Mouse (Mus musculus): Measurements from ENCODE around the gene Vps26c.

Gene Vps26c

DNA sequence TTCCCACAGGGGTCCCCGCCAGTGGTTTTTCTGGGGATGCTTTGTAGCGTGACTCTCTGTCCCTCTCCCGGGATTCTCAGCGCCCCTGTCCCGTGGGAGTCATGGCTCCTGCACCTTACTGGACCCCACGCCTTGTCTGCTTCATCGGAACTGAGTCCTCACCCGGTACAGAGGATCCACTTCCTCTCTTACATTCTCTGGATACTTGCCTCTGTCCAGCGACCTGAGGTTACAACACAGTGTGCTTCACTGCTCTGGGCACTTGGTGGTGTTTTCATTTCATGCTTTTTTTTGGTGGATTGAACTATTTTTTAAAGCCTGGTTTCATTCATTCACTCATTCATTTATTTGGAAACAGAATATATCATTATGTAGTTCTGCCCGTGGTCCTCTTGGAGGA is 23.2 kb upstream of the Vps26c start:
- no peak for DNase-seq (ENCODE audit: low read depth, low spot score)

DNA sequence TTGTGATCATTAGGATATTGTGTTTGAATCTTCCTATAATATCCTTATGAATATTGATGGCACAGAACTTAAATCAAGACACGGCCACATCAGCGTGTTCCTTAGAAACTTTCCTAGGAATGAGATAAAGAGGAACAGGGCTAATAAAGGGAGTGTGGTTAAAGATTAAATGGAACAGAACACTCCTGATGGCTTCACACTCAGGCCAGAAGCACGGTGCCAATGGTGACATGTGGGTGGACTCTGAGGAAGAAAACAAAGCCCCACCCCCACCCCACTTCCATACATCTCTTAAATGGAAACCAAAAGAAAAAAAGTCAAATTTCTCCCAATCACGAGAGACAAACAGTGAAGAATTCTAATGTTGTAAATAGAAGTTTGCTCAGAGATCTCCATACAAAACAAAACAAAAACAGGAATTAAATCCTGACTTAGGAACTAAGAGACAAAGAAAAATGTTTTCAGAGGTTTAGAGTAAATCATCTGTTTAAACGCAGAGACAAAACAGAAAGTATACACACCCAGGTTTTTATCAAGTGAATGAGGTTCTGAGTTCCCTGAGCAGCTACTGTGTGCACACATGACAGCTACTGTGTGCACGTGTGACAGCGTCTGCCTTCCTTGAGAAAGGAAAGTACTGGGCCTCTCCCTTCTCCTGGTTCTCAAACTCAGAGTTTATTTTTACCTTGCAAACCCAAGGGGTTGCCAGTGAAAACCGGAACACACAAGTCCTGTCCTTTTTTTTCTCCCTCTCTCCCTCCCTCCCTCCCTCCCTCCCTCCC is 19.3 kb upstream of the Vps26c start:
- no peak for DNase-seq (ENCODE audit: low read depth, low spot score)

DNA sequence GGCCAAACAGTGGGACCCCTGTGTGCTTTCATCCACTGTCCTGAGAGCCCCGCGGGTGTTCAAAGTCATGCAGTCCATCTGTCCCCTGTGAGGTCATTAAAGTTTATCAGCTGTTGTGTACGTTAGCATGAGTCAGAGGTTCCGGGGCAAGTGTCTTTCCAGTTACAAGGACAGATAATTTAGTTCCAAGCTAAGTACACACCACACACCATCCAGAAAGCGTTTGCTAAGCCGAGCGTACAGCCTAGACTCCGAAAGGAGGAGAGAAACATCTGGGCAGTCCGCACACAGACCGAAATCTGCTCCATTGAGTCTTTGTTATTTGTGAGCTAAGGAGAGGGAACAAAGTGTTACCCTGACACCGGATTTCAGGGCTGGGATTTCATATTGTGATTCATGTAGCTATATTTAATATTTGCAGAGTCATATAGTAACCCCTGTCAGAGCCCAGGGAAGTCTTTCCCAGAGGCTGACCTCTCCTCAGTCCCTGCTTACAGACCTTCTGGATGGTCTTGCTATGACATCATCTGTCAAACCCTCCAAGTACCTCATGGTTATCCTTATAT is 18.0 kb upstream of the Vps26c start:
- DNase-seq (ENCODE audit: low read depth, low spot score), result no peak

DNA sequence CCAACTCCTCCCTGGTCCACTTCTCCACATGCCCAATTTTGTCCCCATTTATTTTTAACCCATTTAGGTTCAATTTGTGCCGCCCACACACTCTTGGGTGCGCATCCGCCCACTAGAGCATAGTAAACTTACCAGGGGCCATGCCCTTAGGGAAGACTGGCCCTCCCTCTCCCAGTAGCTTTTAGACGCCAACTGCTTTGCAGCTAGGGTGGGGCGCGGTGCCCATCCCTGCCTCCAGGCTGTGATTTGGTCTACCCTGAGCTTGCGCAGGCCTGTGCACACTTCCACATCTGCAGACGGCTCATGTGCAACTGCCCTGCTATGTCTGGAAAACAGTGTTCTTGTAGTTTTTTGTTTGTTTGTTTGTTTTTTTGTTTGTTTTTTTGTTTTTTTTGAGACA is 16.3 kb upstream of the Vps26c start:
- no peak for DNase-seq (ENCODE audit: low read depth, low spot score)

DNA sequence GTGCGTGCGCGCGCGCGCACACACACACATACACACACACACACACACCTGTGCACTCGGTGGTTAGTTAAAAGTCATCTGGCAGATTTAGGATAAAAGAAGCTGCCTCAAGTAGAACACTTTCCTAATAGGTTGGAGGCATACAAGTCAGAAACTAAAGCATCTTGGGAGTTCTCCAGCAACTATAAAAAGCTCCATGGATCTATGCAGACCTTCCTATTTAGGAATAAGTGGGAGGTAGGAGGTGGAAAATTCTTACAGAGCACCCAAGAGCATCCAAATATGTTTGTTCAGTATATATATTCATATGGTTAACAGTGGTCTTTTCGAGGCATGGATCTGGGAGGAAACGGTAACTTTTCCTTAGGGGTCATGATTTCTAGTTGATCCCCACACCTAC is 13.5 kb upstream of the Vps26c start:
- no peak for DNase-seq (ENCODE audit: low read depth, low spot score)

DNA sequence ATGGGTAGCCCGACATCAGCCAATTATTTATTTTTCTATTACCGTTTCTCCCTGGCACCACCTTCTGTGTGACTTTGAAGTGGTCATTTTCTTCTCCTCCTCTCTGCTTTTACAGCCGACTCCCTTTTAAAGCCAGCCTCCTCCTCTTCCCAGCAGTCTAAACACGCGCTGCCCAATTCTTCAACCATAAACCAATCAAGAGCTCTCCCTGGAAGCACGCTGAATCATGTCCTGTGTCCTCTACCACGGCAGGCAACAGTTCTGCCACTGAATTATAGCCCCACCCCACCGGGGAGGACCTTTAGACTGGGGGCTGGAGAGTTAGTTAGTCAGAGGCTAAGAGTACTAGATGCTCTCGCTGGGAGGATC is 10.5 kb upstream of the Vps26c start:
- no peak for DNase-seq (ENCODE audit: low read depth, low spot score)

DNA sequence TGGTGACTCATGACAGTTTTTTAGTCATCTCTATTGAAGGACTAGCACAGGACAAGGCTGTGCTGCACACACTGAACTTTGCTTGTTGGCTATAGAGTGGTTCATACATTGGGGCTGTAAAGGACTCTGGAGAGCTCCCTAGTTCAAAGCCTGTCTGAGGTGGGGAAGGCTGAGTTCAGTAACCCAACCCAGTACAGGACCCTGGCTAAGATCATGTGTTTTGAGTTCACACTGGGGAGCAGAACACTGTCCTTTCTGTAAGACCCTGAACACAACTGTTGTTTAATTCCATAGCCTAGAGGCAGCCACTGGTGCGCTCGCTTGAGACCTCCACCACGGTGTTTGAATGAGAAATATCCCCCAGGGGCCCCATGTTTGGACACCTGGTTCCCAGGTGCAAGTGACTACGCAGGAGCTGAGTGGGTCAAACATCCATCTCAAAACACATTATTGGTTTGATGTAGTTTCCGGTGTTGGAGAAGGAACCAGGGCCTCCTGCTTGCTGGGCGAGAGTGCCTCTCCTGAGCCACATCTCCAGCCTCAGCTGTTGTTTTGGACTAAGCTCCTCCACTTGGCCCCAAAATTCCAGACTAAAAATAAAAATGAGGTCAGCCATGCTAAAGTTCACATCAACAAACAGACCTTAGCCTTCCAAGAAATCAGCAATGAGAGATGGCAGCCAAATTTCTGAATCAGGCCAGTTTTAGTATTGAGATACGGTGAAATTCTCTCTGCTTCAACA is 10.0 kb upstream of the Vps26c start:
- DNase-seq (ENCODE audit: low read depth, low spot score), result no peak

DNA sequence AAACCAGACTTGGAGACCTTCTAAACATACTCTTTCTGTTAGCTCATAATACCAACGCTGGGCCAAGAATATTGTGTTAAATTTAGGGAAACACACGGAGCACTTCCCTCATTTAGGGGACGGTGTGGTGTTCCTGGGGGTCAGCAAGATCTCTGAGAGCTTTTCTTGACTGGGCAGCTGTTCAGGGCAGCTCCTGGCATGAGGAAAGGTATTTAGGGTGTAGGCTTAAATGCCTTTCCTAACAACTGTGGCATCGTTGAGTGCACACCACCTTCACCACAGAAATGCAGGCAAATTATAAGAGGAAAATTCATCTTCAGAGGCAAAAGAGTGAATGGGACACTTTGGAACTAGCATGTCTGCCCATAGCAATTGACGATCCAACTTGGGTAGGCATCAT is 9.1 kb upstream of the Vps26c start:
- DNase-seq (ENCODE audit: low read depth, low spot score), result no peak

DNA sequence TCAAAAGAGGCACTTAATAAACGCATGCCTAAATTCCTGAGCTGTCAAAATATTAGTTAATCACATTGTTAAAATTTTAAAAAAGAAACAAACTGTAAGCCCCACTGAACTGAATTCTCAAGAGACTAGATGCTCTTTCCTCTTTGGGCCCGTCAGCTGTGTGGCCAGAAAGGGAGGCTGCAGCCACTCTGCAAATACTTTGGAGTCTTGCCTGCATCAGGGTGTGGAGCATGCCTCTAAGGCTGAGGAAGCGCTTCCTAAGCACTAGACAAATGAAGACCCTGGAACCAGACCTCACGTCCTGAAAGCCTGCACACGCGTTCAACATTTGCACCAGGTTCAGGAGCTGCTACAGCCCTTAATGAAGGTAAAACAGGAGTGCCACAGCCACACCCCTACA is 7.0 kb upstream of the Vps26c start:
- DNase-seq (ENCODE audit: low read depth, low spot score), result no peak

DNA sequence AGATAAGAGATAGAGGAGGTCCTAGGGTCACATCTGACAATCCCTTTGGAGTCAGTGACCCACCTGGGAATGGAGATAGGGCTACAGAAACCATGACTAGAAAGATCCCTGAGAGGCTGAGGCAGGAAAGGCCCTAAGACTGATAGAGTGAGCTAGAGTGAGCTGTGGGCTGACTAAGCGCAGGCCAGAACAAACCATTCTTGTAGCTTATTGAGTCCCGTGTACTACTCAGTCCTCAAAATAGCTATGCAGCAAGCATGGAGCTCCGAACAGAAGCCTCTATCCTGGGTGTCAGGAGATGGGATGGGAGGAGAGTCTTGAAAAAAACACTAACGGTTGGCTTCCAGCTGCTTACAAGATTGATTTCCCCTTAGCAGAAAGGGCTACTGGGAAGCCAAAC is 4.6 kb upstream of the Vps26c start:
- DNase-seq (ENCODE audit: low read depth, low spot score), result no peak

DNA sequence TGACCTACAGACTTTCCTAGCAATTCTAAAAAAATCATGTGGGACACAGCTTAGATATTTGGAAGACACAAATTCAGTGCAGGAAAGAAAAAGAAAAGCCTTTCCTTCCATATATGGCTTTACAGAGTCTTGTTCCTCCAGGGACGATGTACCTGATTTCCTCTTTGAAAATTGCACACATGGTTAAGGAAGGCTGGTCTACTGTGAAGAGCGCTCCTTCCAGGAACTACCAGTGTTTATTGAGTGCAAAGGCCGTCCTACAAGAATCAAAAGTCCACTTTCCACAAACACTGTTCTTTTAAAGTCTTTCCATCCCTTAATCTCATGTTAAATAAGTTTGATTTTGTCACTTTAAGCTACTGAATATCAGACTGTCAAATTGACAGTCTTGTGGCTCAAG is 916 bp upstream of the Vps26c start:
- DNase-seq (ENCODE audit: low read depth, low spot score), result no peak

DNA sequence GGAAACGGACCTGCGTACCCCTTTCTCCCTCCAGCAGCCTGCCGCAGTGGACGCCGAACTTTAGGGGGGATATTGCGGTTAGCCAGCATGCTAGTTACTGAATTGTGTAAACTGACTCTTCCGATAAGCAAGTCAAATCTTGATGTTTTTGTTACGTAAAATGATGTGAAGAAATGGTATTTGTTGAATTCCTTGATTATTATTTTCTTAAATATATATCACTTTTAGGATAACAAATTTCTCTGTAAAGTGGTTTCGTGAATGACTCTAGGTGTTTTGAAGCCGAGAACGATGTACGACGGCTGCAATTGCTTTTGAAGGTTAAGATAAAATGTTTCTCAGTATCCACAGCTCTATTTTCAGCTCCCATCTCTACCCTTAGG is 513 bp upstream of the Vps26c start:
- no peak for DNase-seq (ENCODE audit: low read depth, low spot score)

DNA sequence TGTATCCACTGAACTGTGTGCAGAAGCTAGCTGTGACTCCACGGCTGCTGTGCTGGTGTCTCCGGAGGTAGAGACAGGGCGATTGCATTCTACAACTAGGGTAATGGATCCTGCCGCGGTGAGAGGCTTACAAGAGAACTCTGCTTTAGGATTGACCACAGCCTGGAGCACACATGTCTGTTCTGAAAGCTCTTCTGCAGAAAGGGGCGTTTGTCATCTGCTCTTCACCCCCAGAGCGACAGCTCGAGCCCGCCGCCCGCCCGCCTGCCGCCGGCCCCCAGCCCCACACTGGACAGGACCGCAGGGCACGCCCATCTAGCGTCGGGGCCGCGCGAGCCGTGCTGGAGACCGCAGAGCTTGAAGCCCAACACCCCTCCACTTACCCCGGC is 681 bp downstream of the Vps26c start:
- no peak for DNase-seq (ENCODE audit: low read depth, low spot score)

DNA sequence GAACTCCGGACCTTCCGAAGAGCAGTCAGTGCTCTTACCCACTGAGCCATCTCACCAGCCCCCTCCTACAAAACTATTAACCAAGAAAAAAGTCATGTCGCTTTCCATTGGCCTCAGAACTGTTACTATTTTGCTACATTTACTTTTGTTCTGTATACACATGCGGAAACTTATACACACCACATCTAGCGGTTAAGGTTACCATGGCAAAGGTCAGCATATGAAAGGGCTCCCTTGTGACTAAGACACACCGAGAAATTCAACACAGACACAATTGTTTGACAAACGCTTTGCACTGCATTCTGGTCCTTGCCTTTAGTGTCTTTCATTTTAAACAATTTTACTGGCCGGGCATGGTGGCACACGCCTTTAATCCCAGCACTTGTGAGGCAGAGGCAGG is 1.9 kb downstream of the Vps26c start:
- DNase-seq (ENCODE audit: low read depth, low spot score), result no peak

DNA sequence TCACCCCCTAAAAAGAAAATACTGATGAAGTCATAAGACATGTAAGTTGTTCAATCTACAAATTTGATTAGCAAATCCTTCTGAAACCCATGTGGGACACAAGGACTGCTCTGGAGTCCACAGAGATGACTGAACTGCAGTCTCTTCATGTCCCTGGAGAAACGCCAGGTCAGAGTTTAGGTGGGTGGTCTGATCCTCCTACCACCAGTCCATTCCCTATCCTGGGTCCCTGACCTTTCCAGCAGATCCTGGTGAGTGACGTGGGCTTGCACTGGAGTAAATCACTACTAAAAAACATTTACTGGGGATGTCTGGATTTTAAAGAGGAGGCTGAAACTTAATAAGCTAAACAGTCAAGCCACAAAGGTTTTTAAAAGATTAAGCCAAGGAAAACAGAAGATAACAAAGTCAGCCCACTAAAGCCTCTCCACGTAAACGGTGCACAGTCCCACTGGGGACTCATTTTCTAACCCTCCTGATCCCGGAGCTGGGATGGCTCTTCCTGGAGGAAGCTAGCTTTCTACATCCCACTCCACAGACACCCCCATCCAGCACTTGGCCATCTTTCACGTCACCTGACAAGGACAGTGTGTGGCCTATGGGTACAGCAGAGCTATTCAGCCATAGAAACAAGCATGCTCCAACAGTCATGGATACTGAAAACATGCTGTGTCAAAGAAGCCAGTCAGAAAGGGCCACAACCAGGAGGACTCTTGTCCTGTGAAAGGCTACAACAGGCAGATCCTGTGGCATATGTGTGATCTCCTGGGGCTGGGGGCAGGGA is 2.8 kb downstream of the Vps26c start:
- no peak for DNase-seq (ENCODE audit: low read depth, low spot score)

DNA sequence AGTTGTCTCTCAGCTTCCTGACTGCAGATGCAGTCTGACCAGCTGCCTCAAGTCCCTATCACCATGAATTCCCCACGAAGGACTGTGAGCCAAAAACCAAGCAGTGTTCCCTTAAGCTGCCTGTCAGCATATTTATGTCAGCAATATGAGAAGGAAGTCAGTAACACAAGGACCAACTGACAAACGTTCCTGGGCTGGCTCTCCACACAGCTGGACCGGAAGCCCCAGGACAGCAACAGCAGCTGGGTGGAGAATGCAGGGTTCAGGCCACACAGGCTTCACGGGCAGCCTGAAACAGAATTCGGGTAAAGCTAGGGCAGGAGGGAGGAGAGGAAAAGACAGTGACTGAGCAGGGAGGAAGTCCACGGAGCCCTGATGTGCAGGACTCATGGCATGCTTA is 7.6 kb downstream of the Vps26c start:
- DNase-seq (ENCODE audit: low read depth, low spot score), result no peak

DNA sequence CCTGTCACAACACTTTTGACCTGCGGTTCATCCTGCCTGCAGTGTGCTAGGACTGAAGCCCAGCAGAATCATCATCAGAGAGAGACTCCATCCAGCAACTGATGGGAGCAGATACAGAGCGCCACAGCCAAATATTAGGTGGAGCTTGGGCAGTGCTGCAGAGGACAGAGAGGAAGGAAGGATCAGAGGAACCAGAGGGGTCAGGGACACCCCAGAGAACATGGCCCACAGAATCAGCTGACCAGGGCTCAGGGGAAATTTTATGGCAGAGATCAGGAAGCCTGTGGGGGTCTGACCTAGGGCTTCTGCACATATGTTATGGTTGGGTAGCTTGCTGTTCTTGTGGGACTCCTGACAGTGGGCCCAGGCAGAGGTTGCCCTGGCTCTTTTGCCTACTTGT is 9.0 kb downstream of the Vps26c start:
- DNase-seq (ENCODE audit: low read depth, low spot score), result no peak

DNA sequence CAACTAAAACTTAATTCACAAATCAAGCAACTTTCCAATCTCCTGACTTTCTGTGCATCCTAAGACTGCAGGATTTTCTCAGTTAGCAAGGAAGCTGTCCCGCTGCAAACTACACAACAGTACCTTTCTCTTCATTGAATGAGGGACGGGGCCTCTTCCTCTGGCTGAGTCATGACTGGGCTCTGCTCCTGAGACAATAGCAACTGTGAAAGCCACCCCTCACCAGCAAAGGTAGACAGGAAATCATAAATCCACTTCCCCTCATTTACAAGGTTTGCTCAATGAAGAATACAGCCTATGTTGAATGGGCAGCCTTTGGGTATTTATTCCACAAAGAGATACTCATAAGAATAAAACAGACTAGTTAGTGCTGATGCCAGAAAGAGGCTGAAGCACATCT is 16.6 kb downstream of the Vps26c start:
- no peak for DNase-seq (ENCODE audit: low read depth, low spot score)

DNA sequence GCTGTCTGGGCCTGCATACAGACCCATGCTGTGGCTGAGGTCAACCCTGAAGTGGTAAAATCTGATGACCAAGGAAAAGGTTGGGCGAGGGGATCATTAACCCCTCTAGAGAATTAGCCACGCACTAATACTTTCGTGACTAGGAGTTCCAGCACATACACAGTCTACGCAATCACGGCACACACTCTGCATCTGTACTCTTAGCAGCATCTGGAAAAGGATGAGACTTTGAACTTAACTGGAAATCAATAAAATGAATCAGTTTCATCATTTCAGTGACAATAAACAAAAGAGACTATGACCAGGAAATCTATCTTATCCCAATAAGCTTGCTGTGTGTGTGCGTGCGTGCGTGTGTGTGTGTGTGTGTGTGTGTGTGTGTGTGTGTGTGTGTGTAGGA is 17.9 kb downstream of the Vps26c start:
- no peak for DNase-seq (ENCODE audit: low read depth, low spot score)

DNA sequence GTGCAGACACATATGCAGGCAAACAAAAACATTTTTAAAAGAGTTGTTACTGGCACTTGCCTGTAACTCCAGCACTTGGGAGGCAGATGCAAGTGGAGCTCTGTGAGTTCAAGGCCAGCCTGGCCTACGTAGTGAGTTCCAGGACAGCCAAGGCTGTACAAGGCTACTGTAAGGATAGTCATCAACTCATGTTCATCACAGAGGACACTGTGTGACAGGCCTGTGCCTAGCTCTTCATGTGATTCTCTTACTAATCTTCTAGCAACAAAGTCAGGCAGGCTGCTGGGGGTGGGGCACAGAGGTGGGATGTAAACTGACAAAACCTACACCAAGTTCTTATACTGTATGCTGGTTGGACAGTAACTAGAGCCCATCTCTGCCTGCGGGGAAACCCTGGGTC is 19.6 kb downstream of the Vps26c start:
- DNase-seq (ENCODE audit: low read depth, low spot score), result no peak

DNA sequence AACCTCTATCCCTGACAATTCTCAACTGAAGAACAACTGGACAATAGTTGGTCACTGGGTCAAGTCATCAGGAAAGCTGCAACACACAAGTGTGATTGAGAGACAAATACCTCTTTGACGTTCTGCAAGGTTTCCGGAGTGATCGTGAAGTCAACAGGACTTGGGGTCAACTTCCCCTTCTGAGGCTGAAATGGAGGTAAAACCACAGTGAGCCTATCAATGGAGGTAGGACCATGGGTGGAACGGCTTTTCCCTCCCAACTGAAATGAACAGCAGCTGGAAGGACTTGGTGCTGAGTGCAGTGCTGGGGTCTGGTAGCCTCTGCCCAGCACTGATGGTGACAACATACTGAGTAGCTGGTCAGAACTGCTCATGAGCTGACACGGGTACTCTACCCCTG is 22.4 kb downstream of the Vps26c start:
- no peak for DNase-seq (ENCODE audit: low read depth, low spot score)

DNA sequence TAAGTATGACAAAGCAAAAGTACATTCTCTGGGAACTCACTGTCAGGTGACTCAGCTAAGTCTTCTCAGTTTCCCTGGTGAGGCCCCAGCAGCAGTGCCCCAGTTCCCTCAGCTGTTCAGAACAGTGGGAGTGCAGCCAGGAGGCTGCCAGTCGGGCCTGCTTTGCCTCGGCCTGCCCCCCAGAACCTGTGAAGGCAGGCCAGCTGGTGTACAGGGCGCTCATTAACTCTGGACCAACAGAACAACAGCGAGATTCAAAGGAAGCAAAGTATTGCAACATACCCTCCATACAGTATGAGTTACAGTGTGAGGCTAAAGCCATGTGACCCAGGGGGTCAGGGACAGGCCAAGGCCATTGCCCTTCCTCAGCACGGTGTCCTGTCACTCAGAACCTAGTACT is 28.7 kb downstream of the Vps26c start:
- DNase-seq (ENCODE audit: low read depth, low spot score), result peak; percentile 3

Data from brain, embryonic 18.5 days (tissue).